18 mouse cellular contexts compared by ENCODE assay signal in genomic region chr15:81156453-81156852, GRCm38 (mm10). TPM values are rescaled to one million over a fixed set of nuclear protein-coding genes. Genes with fewer than 3 reads are reported as not detected.
DNase-seq lines count a peak whose midpoint lies in the region; ATAC-seq and TF ChIP-seq lines count a peak whose summit lies in the region.
"Had no signal": no experiment of that assay in that cellular context is flagged by ENCODE, and none has a peak within 500 bp of the region (broad histone marks: within the 10 kb centered on the region; RNA-seq: fewer than 3 reads in every experiment).

No protein-coding gene starts in this region.

- H3K36me3 ChIP-seq in stomach, postnatal 0 days (ENCODE audit: control insufficient read depth, insufficient read depth, low read length) = no peaks in the 10 kb centered on the region
- H3K36me3 ChIP-seq: forebrain, embryonic 10.5 days; neural tube, embryonic 12.5 days had no signal

- no peak overlapping the region for H3K9ac ChIP-seq in stomach, postnatal 0 days (ENCODE audit: low read length)
- H3K9ac ChIP-seq: forebrain, postnatal 0 days; neural tube, embryonic 12.5 days had no signal

- peak; percentile 59 for TF ChIP-seq CTCF in layer of hippocampus, adult 2 months (conservative IDR thresholded peaks at IDR 0.05)
- TF ChIP-seq CTCF in stomach, postnatal 0 days (IDR thresholded peaks at IDR 0.05; ENCODE audit: low read depth) = peak; percentile 34; the same call in 1 of the 2 replicates

- no peak for ATAC-seq in CD4-positive, CD25-positive, alpha-beta regulatory T cell, adult 4 months
- no peak for ATAC-seq in stomach, postnatal 0 days (ENCODE audit: low FRiP score, low TSS enrichment)
- ATAC-seq: forebrain, postnatal 0 days had no signal

- no peaks in the 10 kb centered on the region for H3K9me3 ChIP-seq in stomach, postnatal 0 days (ENCODE audit: control insufficient read depth, low read length)
- H3K9me3 ChIP-seq: forebrain, embryonic 10.5 days; neural tube, embryonic 12.5 days had no signal

- no peak overlapping the region for H3K4me3 ChIP-seq in layer of hippocampus, adult 2 months
- H3K4me3 ChIP-seq in stomach, postnatal 0 days (ENCODE audit: low read depth, low read length) = no peak overlapping the region
- H3K4me3 ChIP-seq: forebrain, embryonic 10.5 days; neural tube, embryonic 12.5 days had no signal

- H3K4me2 ChIP-seq in stomach, postnatal 0 days (replicated peaks; ENCODE audit: low read depth) = no peak overlapping the region
- H3K4me2 ChIP-seq: neural tube, embryonic 12.5 days had no signal

- peak; percentile 54 for DNase-seq in CD4-positive, CD25-positive, alpha-beta regulatory T cell, adult 2 months (ENCODE audit: low read depth, low spot score)
- DNase-seq in layer of hippocampus, adult 2 months (ENCODE audit: low spot score in 2 of 2) = no peak
- DNase-seq in layer of hippocampus, adult 8-10 months (ENCODE audit: low spot score in 2 of 2) = no peak
- peak; percentile 32 for DNase-seq in thymus, postnatal 4 days
- DNase-seq in thymus, postnatal 36 days = no peak
- no peak for DNase-seq in stomach, postnatal 0 days (ENCODE audit: low spot score)
- DNase-seq in layer of hippocampus, postnatal 10 days (ENCODE audit: low spot score in 2 of 2) = no peak
- DNase-seq: adrenal gland, postnatal 25 days; cerebellum, adult 11-12 months; forebrain, postnatal 0 days; heart, adult 18-20 months; kidney, adult 8-10 months; kidney, postnatal 36 days; lung, adult 18-20 months; lung, postnatal 36 days had no signal

- no peaks in the 10 kb centered on the region for H3K27me3 ChIP-seq in stomach, postnatal 0 days (ENCODE audit: control insufficient read depth, insufficient read depth, low read length)
- H3K27me3 ChIP-seq: neural tube, embryonic 12.5 days had no signal

- TF ChIP-seq EP300 in stomach, postnatal 0 days (optimal IDR thresholded peaks at IDR 0.05) = no peak

- WGBS in stomach, postnatal 0 days = 82% methylated on average over 2 of the region's 2 CpGs

- no peaks in the 10 kb centered on the region for H3K4me1 ChIP-seq in stomach, postnatal 0 days (replicated peaks; ENCODE audit: control insufficient read depth, insufficient read depth)
- H3K4me1 ChIP-seq: forebrain, embryonic 10.5 days; neural tube, embryonic 12.5 days had no signal

- no peak overlapping the region for H3K27ac ChIP-seq in layer of hippocampus, adult 2 months
- no peak overlapping the region for H3K27ac ChIP-seq in stomach, postnatal 0 days (replicated peaks)
- H3K27ac ChIP-seq: forebrain, embryonic 10.5 days; neural tube, embryonic 12.5 days had no signal

RNA-seq across cellular contexts. Expression of gene Mrtfa, which starts 34.1 kb away (rescaled TPM):
- polyA plus RNA-seq in CD4-positive, CD25-positive, alpha-beta regulatory T cell, adult 4 months (2017; shearing (Covaris generic)) = 10 to 100 TPM; 41.0 to 78.2 TPM
- total RNA-seq in layer of hippocampus, adult 2 months (2021) = 100 to 1,000 TPM; 109 to 115 TPM
- total RNA-seq in layer of hippocampus, adult 8-10 months (2022) = 100 to 1,000 TPM in 1 of 4 experiments, 10 to 100 TPM in 3; 79.9 to 100 (median 95.9) TPM
- 12.6 and 14.3 TPM in 2 replicates for polyA plus RNA-seq in stomach, postnatal 0 days (2015; fragmentation: Nextera tagmentation; extraction: Ambion mirVana)
- total RNA-seq in layer of hippocampus, postnatal 10 days (2021) = 10 to 100 TPM; 56.5 to 61.3 TPM

Comparison
In these comparisons a context has a peak if more than half of its experiments do, and no peak if none do; other contexts are left out.
1. DNase-seq: peak in CD4-positive, CD25-positive, alpha-beta regulatory T cell, adult 2 months (single experiment) and thymus, postnatal 4 days (single experiment); none in layer of hippocampus, adult 2 months (0 of 2), layer of hippocampus, adult 8-10 months (0 of 2), thymus, postnatal 36 days (0 of 2), stomach, postnatal 0 days (single experiment) and layer of hippocampus, postnatal 10 days (0 of 2).